Mouse (Mus musculus): ENCODE results near the gene Pgbd1.

- TF ChIP-seq CTCF (IDR thresholded peaks at IDR 0.05; ENCODE audit: extremely low read depth, insufficient read depth, low read length) = no peak
- TF ChIP-seq POLR2A (IDR thresholded peaks at IDR 0.05; ENCODE audit: extremely low read depth, insufficient read depth, low read length) = no peak
Measured at GRCm38 (mm10) chr13:21415266-21415665, 25.6 kb downstream of the Pgbd1 start.

All from cortical plate, adult 2 months (tissue).